Comparison of ENCODE assay signal across 8 mouse cellular contexts in genomic region chr13:45000836-45001227, GRCm38 (mm10). TPM values are rescaled to one million over a fixed set of nuclear protein-coding genes. Genes with fewer than 3 reads are reported as not detected.
DNase-seq lines count a peak whose midpoint lies in the region; ATAC-seq lines count a peak whose summit lies in the region.

No protein-coding gene starts in this region.

- peak overlapping the region; percentile 77 for H3K9ac ChIP-seq in hindbrain, embryonic 14.5 days
- H3K9ac ChIP-seq in liver, embryonic 12.5 days = peak overlapping the region; percentile 84

- no peaks in the 10 kb centered on the region for H3K27me3 ChIP-seq in forebrain, embryonic 10.5 days (ENCODE audit: poor library complexity, severe bottlenecking)
- H3K27me3 ChIP-seq in hindbrain, embryonic 14.5 days (ENCODE audit: control insufficient read depth, insufficient read depth, low read length) = no peaks in the 10 kb centered on the region
- H3K27me3 ChIP-seq in liver, embryonic 12.5 days (replicated peaks) = no peaks in the 10 kb centered on the region

- peak overlapping the region; percentile 70 for H3K4me3 ChIP-seq in forebrain, embryonic 10.5 days
- H3K4me3 ChIP-seq in hindbrain, embryonic 14.5 days (replicated peaks; ENCODE audit: low read length) = peak overlapping the region; percentile 81
- H3K4me3 ChIP-seq in liver, embryonic 12.5 days = peak overlapping the region; percentile 84

- peaks cover 8% of the 10 kb centered on the region for H3K36me3 ChIP-seq in forebrain, embryonic 10.5 days (replicated peaks)
- H3K36me3 ChIP-seq in hindbrain, embryonic 14.5 days (replicated peaks; ENCODE audit: control insufficient read depth, insufficient read depth) = 0 out of 2 replicates have a peak, but pooled peaks cover 3% of the 10 kb centered on the region
- H3K36me3 ChIP-seq in liver, embryonic 12.5 days = peaks cover 9% of the 10 kb centered on the region; the same call in 1 of the 2 replicates

- ATAC-seq in hindbrain, embryonic 14.5 days (ENCODE audit: low FRiP score) = no peak
- ATAC-seq in liver, embryonic 12.5 days = no peak

- H3K27ac ChIP-seq in forebrain, embryonic 10.5 days = peak overlapping the region; percentile 94
- 0 out of 2 replicates have a peak overlapping the region, but pooled peaks have one; percentile 61 for H3K27ac ChIP-seq in hindbrain, embryonic 14.5 days
- peak overlapping the region; percentile 80; the same call in 1 of the 2 replicates for H3K27ac ChIP-seq in liver, embryonic 12.5 days

- 25% methylated on average over 7 of the region's 7 CpGs for WGBS in forebrain, embryonic 10.5 days
- WGBS in hindbrain, embryonic 14.5 days = 14% methylated on average over 7 of the region's 7 CpGs
- WGBS in liver, embryonic 12.5 days (ENCODE audit: insufficient replicate concordance) = 26% methylated on average over 7 of the region's 7 CpGs

- peaks cover 29% of the 10 kb centered on the region for H3K4me1 ChIP-seq in forebrain, embryonic 10.5 days
- peaks cover 18% of the 10 kb centered on the region for H3K4me1 ChIP-seq in hindbrain, embryonic 14.5 days (replicated peaks; ENCODE audit: control insufficient read depth, insufficient read depth, low read length)
- peaks cover 20% of the 10 kb centered on the region for H3K4me1 ChIP-seq in liver, embryonic 12.5 days

- peak; percentile 20 for DNase-seq in right cerebral cortex, adult 18-20 months
- DNase-seq in right cerebral cortex, postnatal 36 days (ENCODE audit: low spot score in 2 of 2) = no peak
- DNase-seq in c-Kit-positive CD71-negative TER-119-negative erythroid progenitor cells, embryonic 14.5 days (ENCODE audit: low read depth) = peak; percentile 52
- DNase-seq in forebrain, embryonic 10.5 days (ENCODE audit: extremely low spot score, low spot score) = peak; percentile 38
- DNase-seq in hindbrain, embryonic 14.5 days (ENCODE audit: low spot score) = peak; percentile 56
- peak; percentile 68 for DNase-seq in naive thymus-derived CD4-positive, alpha-beta T cell, adult 2 months (ENCODE audit: low read depth)
- no peak for DNase-seq in ovary, postnatal 14 days (ENCODE audit: low spot score)

- peak overlapping the region; percentile 75 for H3K4me2 ChIP-seq in hindbrain, embryonic 14.5 days (replicated peaks)
- H3K4me2 ChIP-seq in liver, embryonic 12.5 days = peak overlapping the region; percentile 99

- H3K9me3 ChIP-seq in forebrain, embryonic 10.5 days = no peaks in the 10 kb centered on the region
- no peaks in the 10 kb centered on the region for H3K9me3 ChIP-seq in hindbrain, embryonic 14.5 days (ENCODE audit: control insufficient read depth, low read length)
- no peaks in the 10 kb centered on the region for H3K9me3 ChIP-seq in liver, embryonic 12.5 days (replicated peaks)

RNA-seq across cellular contexts. Expression of gene Dtnbp1, which starts 1.1 kb away (rescaled TPM):
- 81.8 and 89.4 TPM in 2 replicates for polyA plus RNA-seq in forebrain, embryonic 10.5 days (2016; fragmentation: Nextera tagmentation; extraction: Ambion mirVana)
- polyA plus RNA-seq in hindbrain, embryonic 14.5 days (2014; fragmentation: Nextera tagmentation; extraction: Ambion mirVana) = 129 and 132 TPM in 2 replicates
- polyA plus RNA-seq in liver, embryonic 12.5 days (2016; fragmentation: Nextera tagmentation; extraction: Ambion mirVana) = 35.0 and 36.1 TPM in 2 replicates

Comparison
In these comparisons a context has a peak if more than half of its experiments do, and no peak if none do; other contexts are left out.
1. DNase-seq: peak in right cerebral cortex, adult 18-20 months (single experiment), c-Kit-positive CD71-negative TER-119-negative erythroid progenitor cells, embryonic 14.5 days (single experiment), forebrain, embryonic 10.5 days (single experiment), hindbrain, embryonic 14.5 days (single experiment) and naive thymus-derived CD4-positive, alpha-beta T cell, adult 2 months (single experiment); none in right cerebral cortex, postnatal 36 days (0 of 2) and ovary, postnatal 14 days (single experiment).
2. Peak in every context shown above with its lines, with median percentiles within 50 percentile points of each other: H3K27ac ChIP-seq and H3K4me3 ChIP-seq.